Mouse (Mus musculus) B cell, adult 2 months (primary cell): ENCODE data around the gene Rabl2.

Experiments
- DNase-seq, 2 experiments: peaks; one replicate each; pipeline ENCODE4 v3.0.0; 2022

Gene Rabl2

GRCm38 (mm10) chr15:89591723-89592455 is at the start of gene Rabl2:
Gene Rabl2, minus strand, starts transcription at chr15:89591923.
- peak; percentile 85 for DNase-seq

GRCm38 (mm10) chr15:89623626-89623959 is 31.9 kb upstream of the Rabl2 start:
- DNase-seq: peak; percentile 17 to 38

- DNase-seq: no peak
These were observed 31.4 kb upstream of the Rabl2 start for GRCm38 (mm10) chr15:89622959-89623625.

- DNase-seq: peak; percentile 13 to 18
These were observed 30.7 kb upstream of the Rabl2 start for GRCm38 (mm10) chr15:89622312-89622958.

- DNase-seq: no peak
These were observed 16.2 kb upstream of the Rabl2 start for GRCm38 (mm10) chr15:89607888-89608287.

- DNase-seq: no peak
These were observed 15.8 kb upstream of the Rabl2 start for GRCm38 (mm10) chr15:89607480-89607879.

GRCm38 (mm10) chr15:89605822-89606570 is 14.3 kb upstream of the Rabl2 start:
- DNase-seq: no peak

- no peak for DNase-seq
These were observed 825 bp upstream of the Rabl2 start for GRCm38 (mm10) chr15:89592548-89592947.

- peak in 1 of 2 experiments; percentile 6 for DNase-seq
These were observed 406 bp downstream of the Rabl2 start for GRCm38 (mm10) chr15:89591317-89591716.

GRCm38 (mm10) chr15:89589146-89589545 is 2.6 kb downstream of the Rabl2 start:
- no peak for DNase-seq

- DNase-seq: no peak
These were observed 6.1 kb downstream of the Rabl2 start for GRCm38 (mm10) chr15:89585631-89586030.

- no peak for DNase-seq
These were observed 6.6 kb downstream of the Rabl2 start for GRCm38 (mm10) chr15:89585101-89585500.

GRCm38 (mm10) chr15:89582494-89582893 is 9.2 kb downstream of the Rabl2 start:
- no peak for DNase-seq

- no peak for DNase-seq
These were observed 19.6 kb downstream of the Rabl2 start for GRCm38 (mm10) chr15:89572147-89572546.

- no peak for DNase-seq
These were observed 23.6 kb downstream of the Rabl2 start, which contains the start of gene Acr for GRCm38 (mm10) chr15:89568114-89568513. Gene Acr, plus strand, starts transcription at chr15:89568326.

- no peak for DNase-seq
These were observed 32.5 kb downstream of the Rabl2 start for GRCm38 (mm10) chr15:89559202-89559731.

GRCm38 (mm10) chr15:89557996-89558390 is 33.7 kb downstream of the Rabl2 start:
- no peak for DNase-seq

GRCm38 (mm10) chr15:89557179-89557995 is 34.3 kb downstream of the Rabl2 start:
- DNase-seq: no peak

- no peak for DNase-seq
These were observed 35.1 kb downstream of the Rabl2 start for GRCm38 (mm10) chr15:89556401-89557178.

GRCm38 (mm10) chr15:89555591-89555990 is 36.1 kb downstream of the Rabl2 start:
- DNase-seq: no peak

GRCm38 (mm10) chr15:89551733-89552132 is 40.0 kb downstream of the Rabl2 start:
- DNase-seq: no peak
